Mouse (Mus musculus): ENCODE data around the gene Eipr1. TPM values are rescaled to one million over a fixed set of nuclear protein-coding genes. Genes with fewer than 3 reads are reported as not detected.
A peak's percentile ranks its signal among the peaks of the same experiment; 100 is the strongest.

Gene Eipr1
- total and polyA plus RNA-seq, 3 experiments = 33.3 to 35.4 (median 34.4) TPM

- Histone ChIP-seq H3K27me3 (replicated peaks) (no peaks in the 10 kb centered on the region), H3K9me3 (replicated peaks; ENCODE audit: low read length) (no peaks in the 10 kb centered on the region), H3K4me2 (ENCODE audit: insufficient read depth, low read depth, poor library complexity, severe bottlenecking) (no peak overlapping the region), H3K4me3 (replicated peaks in 1 of 3; ENCODE audit: low read depth in 2 of 3, low read length in 2 of 3, poor library complexity in 1 of 3) (no peak overlapping the region), H3K79me2 (replicated peaks; ENCODE audit: control insufficient read depth, extremely low read depth, insufficient read depth, poor library complexity, severe bottlenecking) (no peaks in the 10 kb centered on the region), H3K9ac (ENCODE audit: insufficient read depth, low read depth) (no peak overlapping the region), H3K36me3 (replicated peaks in 1 of 2; ENCODE audit: control insufficient read depth in 1 of 2, insufficient read depth in 1 of 2, low read length in 1 of 2) (peaks cover 44 to 73% of the 10 kb centered on the region in 2 experiments), H3K4me1 (ENCODE audit: control insufficient read depth in 1 of 2, insufficient read depth in 2 of 2) (peaks cover 21 to 56% of the 10 kb centered on the region in 2 experiments), H3K27ac (ENCODE audit: insufficient read depth, low read depth) (no peak overlapping the region)
- no peak for DNase-seq (ENCODE audit: extremely low read depth)
- dilution Hi-C loops (cut with MboI; ENCODE audit: extremely low pct_ligation_motif_present, extremely low pct_unique_long_range_greater_than_20kb, low sequenced_read_pairs) = no loop called here
- no peak for TF ChIP-seq UBTF (IDR thresholded peaks at IDR 0.05; ENCODE audit: low read depth, low read length)
- no peak for TF ChIP-seq SMC3 (IDR thresholded peaks at IDR 0.05; ENCODE audit: low read depth, low read length)
- TF ChIP-seq ZC3H11A (IDR thresholded peaks at IDR 0.05; ENCODE audit: low read depth, low read length) = no peak
- TF ChIP-seq CHD1 (IDR thresholded peaks at IDR 0.05; ENCODE audit: low read depth, low read length) = no peak
- no peak for TF ChIP-seq MXI1 (IDR thresholded peaks at IDR 0.05; ENCODE audit: low read depth, low read length)
- TF ChIP-seq ZNF384 (IDR thresholded peaks at IDR 0.05; ENCODE audit: low read depth, low read length) = no peak
- no peak for TF ChIP-seq JUND (conservative IDR thresholded peaks at IDR 0.05; ENCODE audit: low read depth, low read length)
- no peak for TF ChIP-seq MEF2A (IDR thresholded peaks at IDR 0.05; ENCODE audit: borderline replicate concordance, low read depth, low read length)
- TF ChIP-seq MAZ (IDR thresholded peaks at IDR 0.05; ENCODE audit: low read depth, low read length) = no peak
- no peak for TF ChIP-seq MAX (IDR thresholded peaks at IDR 0.05; ENCODE audit: low read length)
- no peak for TF ChIP-seq ETS1 (conservative IDR thresholded peaks at IDR 0.05; ENCODE audit: low read depth, low read length)
- TF ChIP-seq POLR2AphosphoS2 (IDR thresholded peaks at IDR 0.05; ENCODE audit: low read depth, low read length) = no peak
- TF ChIP-seq TBP (conservative IDR thresholded peaks at IDR 0.05; ENCODE audit: low read depth, low read length) = no peak
- no peak for TF ChIP-seq ELF1 (IDR thresholded peaks at IDR 0.05; ENCODE audit: low read depth, low read length)
- in situ Hi-C loops (cut with MboI; ENCODE audit: low pct_ligation_motif_present, low pct_unique_long_range_greater_than_20kb, low sequenced_read_pairs) = no loop called here
Observed at GRCm38 (mm10) chr12:28724366-28724765, 27.2 kb upstream of the Eipr1 start.

DNA sequence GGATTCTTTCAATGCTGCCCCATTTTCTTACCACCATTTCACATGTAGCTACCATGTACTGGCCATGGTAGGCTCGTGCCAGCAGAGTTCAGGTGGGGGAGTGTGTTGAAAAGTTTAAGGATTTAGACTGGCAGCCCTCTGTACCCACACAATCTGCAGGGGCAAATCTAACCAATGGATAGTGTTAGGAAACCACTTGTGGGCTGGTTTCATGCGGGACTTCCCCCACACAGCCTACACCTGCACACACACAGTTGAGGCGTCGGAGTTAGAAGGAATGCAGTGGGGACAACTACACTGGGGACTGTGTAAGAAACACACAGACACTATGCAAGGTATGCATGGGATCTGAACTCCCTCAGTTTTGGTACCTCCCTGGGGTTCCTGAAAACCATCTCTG, 25.4 kb upstream of the Eipr1 start:
- Histone ChIP-seq H3K4me3 (replicated peaks in 1 of 3; ENCODE audit: low read depth in 2 of 3, low read length in 2 of 3, poor library complexity in 1 of 3) (no peak overlapping the region), H3K4me1 (ENCODE audit: control insufficient read depth in 1 of 2, insufficient read depth in 2 of 2) (peaks cover 21 to 56% of the 10 kb centered on the region in 2 experiments), H3K9ac (ENCODE audit: insufficient read depth, low read depth) (no peak overlapping the region), H3K27ac (ENCODE audit: insufficient read depth, low read depth) (0 out of 2 replicates have a peak overlapping the region, but pooled peaks have one; percentile 12), H3K4me2 (ENCODE audit: insufficient read depth, low read depth, poor library complexity, severe bottlenecking) (no peak overlapping the region), H3K36me3 (replicated peaks in 1 of 2; ENCODE audit: control insufficient read depth in 1 of 2, insufficient read depth in 1 of 2, low read length in 1 of 2) (peaks cover 30 to 69% of the 10 kb centered on the region in 2 experiments), H3K79me2 (replicated peaks; ENCODE audit: control insufficient read depth, extremely low read depth, insufficient read depth, poor library complexity, severe bottlenecking) (no peaks in the 10 kb centered on the region), H3K9me3 (replicated peaks; ENCODE audit: low read length) (no peaks in the 10 kb centered on the region), H3K27me3 (replicated peaks) (no peaks in the 10 kb centered on the region)
- in situ Hi-C loops (cut with MboI; ENCODE audit: low pct_ligation_motif_present, low pct_unique_long_range_greater_than_20kb, low sequenced_read_pairs) (no loop called here), dilution Hi-C loops (cut with MboI; ENCODE audit: extremely low pct_ligation_motif_present, extremely low pct_unique_long_range_greater_than_20kb, low sequenced_read_pairs) (no loop called here)
- TF ChIP-seq USF2 (conservative IDR thresholded peaks at IDR 0.05; ENCODE audit: low read depth, low read length) (no peak), ZC3H11A (IDR thresholded peaks at IDR 0.05; ENCODE audit: low read depth, low read length) (no peak), RCOR1 (conservative IDR thresholded peaks at IDR 0.05; ENCODE audit: low read depth, low read length) (no peak), POLR2AphosphoS2 (IDR thresholded peaks at IDR 0.05; ENCODE audit: low read depth, low read length) (no peak), USF1 (IDR thresholded peaks at IDR 0.05; ENCODE audit: low read depth, low read length) (no peak), MXI1 (IDR thresholded peaks at IDR 0.05; ENCODE audit: low read depth, low read length) (no peak), SMC3 (IDR thresholded peaks at IDR 0.05; ENCODE audit: low read depth, low read length) (no peak), ETS1 (conservative IDR thresholded peaks at IDR 0.05; ENCODE audit: low read depth, low read length) (no peak), ZKSCAN1 (IDR thresholded peaks at IDR 0.05; ENCODE audit: borderline replicate concordance, low read depth, low read length) (no peak), HCFC1 (IDR thresholded peaks at IDR 0.05; ENCODE audit: low read depth, low read length) (no peak), TBP (conservative IDR thresholded peaks at IDR 0.05; ENCODE audit: low read depth, low read length) (0 out of 2 replicates have a peak, but pooled peaks have one; percentile 42), TCF12 (IDR thresholded peaks at IDR 0.05; ENCODE audit: low read depth, low read length) (no peak), EP300 (IDR thresholded peaks at IDR 0.05; ENCODE audit: low read length) (peak; percentile 32; the same call in 1 of the 2 replicates), ZNF384 (IDR thresholded peaks at IDR 0.05; ENCODE audit: low read depth, low read length) (no peak), MAFK (IDR thresholded peaks at IDR 0.05; ENCODE audit: insufficient replicate concordance, low read length) (no peak), MAX (IDR thresholded peaks at IDR 0.05; ENCODE audit: low read length) (no peak)
- peak; percentile 45 for DNase-seq (ENCODE audit: extremely low read depth)

All from CH12.LX (cell line).